Mouse (Mus musculus) urinary bladder, postnatal 4 days (tissue): Measurements from ENCODE around the gene Cct8l1.

Source experiments
- DNase-seq, 2 experiments: peaks; one replicate each; pipeline ENCODE4 v3.0.0; 2021 to 2022; ENCODE audit warnings: low spot score in 2 of 2

The Cct8l1 gene

DNA sequence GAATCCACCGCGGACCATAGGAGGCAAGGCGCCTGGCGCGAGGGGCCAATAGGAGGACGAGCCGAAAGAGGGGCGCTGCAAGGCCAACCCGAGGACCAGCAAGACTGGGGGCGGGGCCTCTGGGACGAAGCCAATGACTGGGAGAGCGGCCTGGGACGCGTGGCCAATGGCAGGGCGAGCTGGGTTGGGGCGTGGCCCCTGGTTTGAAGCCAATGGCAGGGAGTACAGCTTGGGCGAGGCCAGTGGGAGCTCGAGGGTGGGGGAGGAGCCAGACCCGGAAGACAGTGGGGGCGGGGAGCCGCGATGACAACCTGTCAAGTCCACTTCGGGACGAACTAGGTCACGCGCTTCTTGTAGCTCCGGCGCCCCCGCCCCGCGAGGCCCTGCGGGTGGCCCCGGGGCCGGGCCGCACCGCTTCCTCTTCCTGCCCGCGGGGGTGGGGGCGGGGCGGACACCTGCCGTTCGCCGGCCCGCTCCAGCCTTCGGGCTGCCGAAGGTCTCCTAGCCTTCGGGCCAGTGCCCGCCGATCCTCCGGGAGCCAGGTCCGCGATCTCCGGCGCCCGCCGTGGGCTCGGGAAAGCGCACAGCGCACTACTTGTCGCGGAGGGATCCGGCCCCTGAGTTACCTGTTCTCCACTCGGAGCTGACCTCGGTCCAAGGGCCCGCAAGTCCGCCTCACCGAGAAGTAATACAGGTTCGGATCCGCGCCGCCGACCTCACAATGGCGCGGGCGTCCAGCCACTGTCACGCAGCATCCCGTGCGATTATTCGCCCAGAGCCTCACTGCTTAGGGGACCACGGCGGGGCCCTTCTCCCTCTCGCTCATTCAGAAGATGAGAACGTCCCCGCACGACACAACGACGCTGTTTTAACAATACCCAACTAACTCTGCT is 13.9 kb downstream of the Cct8l1 start:
- peak; percentile 100 for DNase-seq

DNA sequence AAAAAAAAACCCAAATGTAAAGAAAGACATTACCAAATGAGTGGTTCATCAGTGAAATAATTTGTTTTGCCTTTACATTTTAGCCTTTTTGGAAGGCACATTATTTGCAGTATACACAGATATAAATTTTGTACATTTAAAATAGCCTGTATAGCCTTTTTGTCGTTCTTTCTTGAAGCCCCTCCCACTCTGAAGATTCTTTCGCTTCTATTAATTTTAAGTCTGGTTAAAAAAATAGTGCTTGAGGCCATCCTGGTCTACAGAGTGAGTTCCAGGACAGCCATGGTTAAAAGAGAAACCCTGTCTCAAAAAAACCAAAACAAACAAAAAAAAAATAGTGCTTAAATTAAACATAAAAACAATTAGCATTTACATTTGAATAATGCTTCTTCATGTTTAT is 14.8 kb downstream of the Cct8l1 start:
- DNase-seq, result no peak

DNA sequence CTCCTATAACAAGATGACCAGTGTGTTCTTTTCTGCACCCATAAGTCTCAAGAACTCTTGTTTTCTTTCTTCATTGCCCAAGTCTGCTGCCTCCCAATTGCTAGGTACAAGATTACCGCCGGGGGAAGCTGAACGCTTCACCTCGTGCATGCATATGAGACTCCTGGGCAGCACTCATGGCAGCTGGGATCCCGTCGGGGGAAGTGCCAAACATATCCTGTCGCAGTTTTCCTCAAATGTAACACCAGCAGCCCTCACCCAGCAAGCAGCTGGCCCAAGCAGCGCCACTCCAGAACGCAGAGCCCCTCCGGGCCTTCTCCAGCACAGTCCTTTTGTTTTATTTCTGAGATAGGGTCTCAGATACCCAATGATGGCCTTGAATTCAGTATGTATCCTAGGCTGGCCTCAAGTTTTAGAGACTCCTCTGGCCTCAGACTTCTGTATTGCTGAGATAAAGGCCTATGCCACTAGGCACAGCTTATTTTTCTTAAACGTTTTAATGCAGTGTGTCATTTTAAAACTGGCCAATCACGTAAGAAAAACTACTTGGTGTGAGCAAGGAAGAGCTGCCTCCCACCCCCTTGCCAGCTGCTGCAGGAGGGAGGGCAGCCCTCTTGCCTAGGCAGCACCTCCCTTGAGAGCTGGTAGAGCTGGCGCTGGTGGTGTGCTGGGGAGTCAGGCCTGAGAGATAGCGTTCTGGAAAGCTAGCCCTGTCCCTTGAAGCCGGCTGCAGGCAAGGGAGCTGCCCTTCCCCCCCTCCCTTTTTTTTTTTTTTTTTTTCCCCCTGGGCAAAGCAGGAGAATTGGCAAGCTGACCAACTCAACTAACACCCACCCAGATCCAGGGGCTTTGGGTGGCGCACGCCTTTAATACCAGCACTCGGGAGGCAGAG is 16.6 kb downstream of the Cct8l1 start:
- DNase-seq, result no peak

DNA sequence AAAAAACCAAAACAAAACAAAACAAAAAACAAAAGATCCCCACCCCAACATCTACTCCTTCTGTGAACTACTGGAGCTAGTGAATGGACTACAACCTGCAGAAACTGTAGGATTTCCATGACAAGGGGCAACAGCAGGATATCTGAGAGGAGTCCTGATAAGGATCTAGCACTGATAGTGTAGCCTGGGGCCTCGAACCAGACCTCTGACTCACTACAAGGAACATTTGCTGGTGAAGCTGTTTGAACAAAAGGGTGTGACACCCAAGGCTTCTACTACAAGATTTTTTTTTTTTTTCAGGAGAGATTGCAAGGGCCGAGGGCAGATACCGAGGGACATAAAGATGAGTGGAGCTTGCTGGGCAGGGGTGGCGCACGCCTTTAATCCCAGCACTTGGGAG is 17.4 kb downstream of the Cct8l1 start:
- DNase-seq, result no peak

- DNase-seq, result no peak
These were observed 19.7 kb downstream of the Cct8l1 start for GRCm38 (mm10) chr5:25535566-25535965.

- DNase-seq, result no peak
These were observed 20.6 kb downstream of the Cct8l1 start for GRCm38 (mm10) chr5:25536451-25536850.

DNA sequence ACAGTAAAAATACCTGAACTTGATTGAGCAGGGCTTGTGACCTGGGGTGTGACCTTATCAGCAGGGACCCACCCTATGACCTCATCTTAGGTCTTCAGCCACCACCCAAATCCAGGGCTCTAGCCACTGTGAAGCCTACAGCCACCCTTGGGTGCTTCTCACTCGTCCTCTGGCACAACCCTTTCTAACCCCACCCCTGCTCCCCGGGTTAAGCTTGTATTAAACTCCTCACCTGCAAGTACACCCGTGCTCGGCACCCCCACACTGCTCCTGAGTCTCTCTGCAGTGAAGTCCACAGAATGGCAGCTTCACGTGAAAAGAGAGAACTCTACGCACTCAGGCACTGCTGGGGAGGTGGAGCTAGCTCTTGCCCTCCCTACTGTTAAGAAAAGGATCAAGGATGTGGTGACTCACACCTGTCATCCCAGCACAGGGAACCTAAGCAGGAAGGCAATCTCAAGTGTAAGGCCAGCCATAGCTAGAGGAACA is 21.1 kb downstream of the Cct8l1 start:
- no peak for DNase-seq

DNA sequence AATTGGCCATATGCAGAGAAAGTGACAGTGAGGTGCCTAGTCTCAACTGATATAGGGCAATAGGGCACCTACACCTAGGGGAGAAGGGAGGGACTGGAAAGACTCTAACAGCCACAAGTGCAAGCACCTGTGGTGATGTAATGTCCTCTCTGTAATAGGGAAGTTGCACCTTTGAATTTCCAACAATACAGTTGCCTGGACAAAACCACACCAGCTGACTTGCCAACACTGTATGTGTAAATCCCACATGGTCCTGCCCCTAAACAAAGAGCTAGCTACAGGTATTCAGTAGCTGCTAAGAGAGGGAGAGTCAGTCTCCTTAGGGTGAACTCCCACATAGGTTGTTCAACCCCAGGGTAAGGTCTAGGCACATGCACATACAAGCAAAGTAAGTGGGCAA is 24.5 kb downstream of the Cct8l1 start:
- DNase-seq, result no peak

DNA sequence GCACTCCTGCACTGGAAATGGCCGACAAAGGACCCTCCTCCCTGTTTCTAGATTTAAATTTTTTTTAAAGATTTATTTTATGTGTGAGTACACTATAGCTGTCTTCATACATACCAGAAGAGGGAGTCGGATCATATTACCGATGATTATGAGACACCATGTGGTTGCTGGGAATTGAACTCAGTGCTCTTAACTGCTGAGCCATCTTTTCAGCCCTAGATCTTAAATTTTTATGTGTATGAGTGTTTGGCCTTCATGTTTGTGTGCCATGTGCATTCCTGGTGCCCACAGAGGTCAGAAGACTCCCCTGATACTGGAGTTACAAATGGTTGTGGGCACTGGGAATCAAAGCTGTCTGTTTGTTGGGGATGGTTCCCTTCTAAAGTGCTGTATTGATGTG is 25.1 kb downstream of the Cct8l1 start:
- no peak for DNase-seq

- DNase-seq, result no peak
These were observed 25.8 kb downstream of the Cct8l1 start for GRCm38 (mm10) chr5:25541661-25542060.

DNA sequence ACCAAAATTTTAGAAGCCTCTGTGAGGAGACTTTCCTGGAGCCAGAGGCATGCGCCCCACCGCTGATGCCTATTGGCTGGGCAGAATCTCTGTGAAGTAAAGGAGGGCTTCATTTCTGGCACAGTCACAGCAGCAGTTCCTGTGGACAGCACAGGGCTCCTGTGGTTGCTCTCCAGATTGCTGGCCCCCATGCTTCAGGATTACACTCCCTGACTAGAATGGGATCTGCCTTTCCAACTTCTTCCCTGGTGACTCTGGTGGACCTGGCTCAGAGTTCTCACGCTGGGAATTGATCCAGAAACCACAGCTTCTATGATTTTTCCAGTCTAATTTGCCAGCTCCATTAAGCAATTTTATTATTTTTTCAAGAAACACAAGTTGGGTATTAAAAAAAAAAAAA is 28.2 kb downstream of the Cct8l1 start:
- DNase-seq, result no peak

DNA sequence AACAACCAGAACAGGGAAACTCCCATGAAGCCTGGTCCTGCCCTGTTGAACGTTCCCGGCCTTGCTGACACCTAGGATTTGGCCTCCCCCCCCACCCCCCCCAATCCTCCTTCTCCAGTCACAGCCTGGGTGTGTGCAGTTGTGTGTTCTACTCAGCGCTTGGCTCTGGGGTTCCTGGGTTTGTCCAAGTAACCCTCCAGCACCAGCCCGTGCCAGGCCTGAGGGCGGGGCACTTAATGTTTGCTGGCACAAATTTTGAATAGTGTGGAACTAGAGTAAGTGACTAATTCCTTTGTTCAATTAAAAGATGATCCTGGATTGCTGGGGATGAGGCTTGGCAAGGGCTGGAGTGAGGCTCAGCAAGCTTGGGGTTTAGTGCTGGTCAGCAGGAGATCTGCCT is 28.7 kb downstream of the Cct8l1 start:
- DNase-seq, result no peak

GRCm38 (mm10) chr5:25546912-25547311 is 31.0 kb downstream of the Cct8l1 start:
- DNase-seq, result no peak

- no peak for DNase-seq
These were observed 35.0 kb downstream of the Cct8l1 start for GRCm38 (mm10) chr5:25550912-25551311.

DNA sequence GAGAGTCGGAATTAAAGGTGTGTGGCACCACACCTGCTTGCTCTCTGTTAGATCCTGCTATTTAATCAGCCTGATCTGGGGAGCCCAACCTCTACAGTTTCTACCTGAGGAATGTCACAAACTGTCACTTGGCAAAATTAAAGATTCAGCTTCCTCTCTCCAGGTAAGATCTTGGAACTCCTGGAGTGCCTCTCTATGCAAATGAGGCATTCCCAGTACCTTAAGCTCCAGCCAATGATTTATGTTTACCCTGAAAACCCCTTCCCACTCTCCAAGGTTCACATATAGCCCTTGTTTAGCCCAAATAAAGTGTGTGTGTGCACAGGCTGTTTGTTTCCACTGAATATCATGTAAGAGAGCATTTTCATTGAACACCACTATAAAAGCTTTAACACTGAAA is 38.3 kb downstream of the Cct8l1 start:
- no peak for DNase-seq

GRCm38 (mm10) chr5:25554689-25555088 is 38.8 kb downstream of the Cct8l1 start:
- DNase-seq, result no peak

- DNase-seq, result no peak
These were observed 39.8 kb downstream of the Cct8l1 start for GRCm38 (mm10) chr5:25555684-25556083.

DNA sequence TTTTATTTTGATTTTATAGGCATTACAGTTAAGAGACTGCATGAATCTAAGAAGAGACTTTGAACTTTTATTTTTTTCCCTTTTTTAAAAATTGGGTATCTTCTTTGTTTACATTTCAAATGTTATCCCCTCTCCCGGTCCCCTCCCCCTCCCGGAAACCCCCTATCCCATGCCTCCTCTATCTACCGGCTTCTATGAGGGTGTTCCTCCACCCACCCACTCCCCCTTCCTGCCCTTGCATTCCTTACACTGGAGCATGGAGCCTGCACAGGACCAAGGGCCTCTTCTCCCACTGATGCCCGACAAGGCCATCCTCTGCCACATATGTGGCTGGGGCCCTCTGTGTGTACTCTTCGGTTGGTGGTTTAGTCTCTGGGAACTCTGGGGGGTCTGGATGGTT is 40.5 kb downstream of the Cct8l1 start:
- no peak for DNase-seq
